Mouse (Mus musculus) T-helper 2 cell (primary cell): ENCODE results near the gene Cct3.
"Not testable (repeated sequence)": the region's sequence is repeated elsewhere in the genome, so short reads cannot be mapped to it uniquely, and the experiment has no call there.

Experiments used
- in situ Hi-C: fragments of 300-600 bp; cut with MboI, MseI; formaldehyde crosslinking; loops from one replicate; pipeline ENCODE4 v1.15.1; 2025; ENCODE audit warnings: high pct_unique_total_duplicates

Cct3 gene

GRCm38 (mm10) chr3:88296561-88297318 is at the start of gene Cct3, which contains the start of gene Tsacc:
TSS of gene Cct3 (plus strand) at chr3:88297116.
TSS of gene Tsacc (minus strand) at chr3:88296999.
- in situ Hi-C loops = no loop called here

GRCm38 (mm10) chr3:88247666-88248065 is 49.2 kb upstream of the Cct3 start:
- in situ Hi-C loops = no loop called here

GRCm38 (mm10) chr3:88248406-88248805 is 48.5 kb upstream of the Cct3 start:
- in situ Hi-C loops = no loop called here

GRCm38 (mm10) chr3:88252739-88253138 is 44.2 kb upstream of the Cct3 start:
- in situ Hi-C loops = no loop called here

GRCm38 (mm10) chr3:88254268-88254926 is 42.5 kb upstream of the Cct3 start, which contains the start of gene Rhbg:
TSS of gene Rhbg (minus strand) at chr3:88254709.
- in situ Hi-C loops = no loop called here

GRCm38 (mm10) chr3:88255950-88256349 is 41.0 kb upstream of the Cct3 start:
- in situ Hi-C loops = no loop called here

- in situ Hi-C loops = no loop called here
These were observed 40.5 kb upstream of the Cct3 start for GRCm38 (mm10) chr3:88256382-88256781.

- in situ Hi-C loops = no loop called here
These were observed 34.6 kb upstream of the Cct3 start for GRCm38 (mm10) chr3:88262346-88262745.

GRCm38 (mm10) chr3:88268014-88268413 is 28.9 kb upstream of the Cct3 start:
- in situ Hi-C loops = not testable (repeated sequence)

GRCm38 (mm10) chr3:88268991-88269390 is 27.9 kb upstream of the Cct3 start:
- in situ Hi-C loops = no loop called here

GRCm38 (mm10) chr3:88271298-88271697 is 25.6 kb upstream of the Cct3 start:
- in situ Hi-C loops = not testable (repeated sequence)

- in situ Hi-C loops = no loop called here
These were observed 25.1 kb upstream of the Cct3 start for GRCm38 (mm10) chr3:88271859-88272258.

- in situ Hi-C loops = no loop called here
These were observed 22.9 kb upstream of the Cct3 start for GRCm38 (mm10) chr3:88274002-88274401.

GRCm38 (mm10) chr3:88276121-88276520 is 20.8 kb upstream of the Cct3 start:
- in situ Hi-C loops = no loop called here

- in situ Hi-C loops = no loop called here
These were observed 20.3 kb upstream of the Cct3 start for GRCm38 (mm10) chr3:88276529-88277143.

GRCm38 (mm10) chr3:88280035-88280434 is 16.9 kb upstream of the Cct3 start:
- in situ Hi-C loops = no loop called here

GRCm38 (mm10) chr3:88281141-88281916 is 15.6 kb upstream of the Cct3 start:
- in situ Hi-C loops = not testable (repeated sequence)

GRCm38 (mm10) chr3:88284815-88285564 is 11.9 kb upstream of the Cct3 start:
- in situ Hi-C loops = not testable (repeated sequence)

- in situ Hi-C loops = not testable (repeated sequence)
These were observed 11.4 kb upstream of the Cct3 start for GRCm38 (mm10) chr3:88285565-88285895.

- in situ Hi-C loops = no loop called here
These were observed 9.8 kb upstream of the Cct3 start, which contains the start of gene Gm38392 for GRCm38 (mm10) chr3:88287110-88287509. TSS of gene Gm38392 (minus strand) at chr3:88287210.

- in situ Hi-C loops = not testable (repeated sequence)
These were observed 8.7 kb upstream of the Cct3 start for GRCm38 (mm10) chr3:88288133-88288713.
